Mouse (Mus musculus): ENCODE measurements around the gene Syde2.

GRCm38 (mm10) chr3:146013490-146013889 is 25.8 kb downstream of the Syde2 start:
- TF ChIP-seq CTCF (conservative IDR thresholded peaks at IDR 0.05; ENCODE audit: low read length) (no peak), NANOG (IDR thresholded peaks at IDR 0.05; ENCODE audit: borderline replicate concordance, low read length) (no peak)
